Mouse (Mus musculus): ENCODE data around the gene Ezh1. TPM values are rescaled to one million over a fixed set of nuclear protein-coding genes. Genes with fewer than 3 reads are reported as not detected.

Ezh1 gene
- polyA plus RNA-seq, 1 experiment from 2014 or later, result 17.3 TPM

DNA sequence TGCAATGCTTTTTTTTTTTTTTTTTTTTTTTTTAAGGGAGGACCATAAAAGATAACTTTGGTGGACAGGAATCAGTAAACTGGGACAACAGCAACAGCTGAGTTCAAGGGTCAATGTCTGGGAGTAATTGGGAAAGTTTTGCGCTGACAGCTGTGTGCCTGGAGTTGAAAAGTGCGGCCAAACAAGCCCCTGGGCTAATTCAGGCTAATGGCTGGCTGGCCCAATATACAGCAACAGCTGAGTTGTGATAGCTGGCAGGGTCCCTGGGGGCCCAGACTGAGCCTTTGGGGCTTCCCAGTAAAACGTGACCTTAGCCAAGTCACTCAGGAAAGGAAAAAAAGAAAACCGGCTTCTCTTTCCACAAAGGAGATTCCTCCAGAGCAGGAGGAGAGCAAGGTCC, 18.8 kb upstream of the Ezh1 start:
- no peak overlapping the region; the same call in 1 of the 2 replicates for H3K9ac ChIP-seq
- no peak overlapping the region for H3K27ac ChIP-seq
- H3K4me1 ChIP-seq, result peaks cover 7% of the 10 kb centered on the region; the same call in 1 of the 2 replicates
- H3K9me3 ChIP-seq (replicated peaks), result no peaks in the 10 kb centered on the region
- H3K27me3 ChIP-seq, result peaks cover 37% of the 10 kb centered on the region
- H3K36me3 ChIP-seq, result no peaks in the 10 kb centered on the region
- 0 out of 2 replicates have a peak overlapping the region, but pooled peaks have one; percentile 84 for H3K4me2 ChIP-seq (replicated peaks)
- no peak for ATAC-seq (ENCODE audit: low FRiP score)
- H3K4me3 ChIP-seq, result no peak overlapping the region
- WGBS, result 40% methylated on average over 4 of the region's 4 CpGs

DNA sequence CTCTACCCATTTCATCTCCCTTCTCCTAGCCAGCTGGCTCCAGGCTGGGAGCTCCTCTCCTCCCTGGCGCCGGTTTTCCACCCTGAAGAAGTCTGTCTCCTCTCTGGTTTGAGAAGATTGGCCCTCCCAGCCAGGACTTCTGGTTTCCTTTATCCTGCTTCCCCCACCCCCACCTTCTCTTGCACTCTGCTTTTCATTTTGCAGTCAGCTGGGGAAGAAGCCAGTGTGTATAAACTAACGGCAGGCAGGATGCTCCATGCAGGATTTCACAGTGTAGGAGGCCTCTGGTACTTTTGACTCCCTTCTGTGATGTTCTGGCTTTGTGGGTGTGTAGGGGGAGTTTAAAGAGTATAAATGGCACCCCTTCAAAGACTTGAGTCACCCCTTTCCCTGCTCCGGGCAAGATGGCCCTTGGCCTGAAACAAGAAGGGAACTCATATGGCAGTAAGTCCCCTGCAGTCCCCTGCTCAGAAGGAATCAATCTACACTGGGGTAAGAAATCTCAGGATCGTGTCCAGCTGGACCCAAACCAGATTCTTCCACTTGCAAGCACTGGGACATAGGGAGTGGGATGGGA, 11.9 kb upstream of the Ezh1 start:
- no peaks in the 10 kb centered on the region for H3K9me3 ChIP-seq (replicated peaks)
- H3K4me1 ChIP-seq, result no peaks in the 10 kb centered on the region
- no peak overlapping the region for H3K9ac ChIP-seq
- WGBS, result 61% methylated on average over 5 of the region's 5 CpGs
- no peak overlapping the region for H3K27ac ChIP-seq
- ATAC-seq (ENCODE audit: low FRiP score), result no peak
- no peaks in the 10 kb centered on the region for H3K27me3 ChIP-seq
- H3K4me3 ChIP-seq, result no peak overlapping the region
- no peak overlapping the region for H3K4me2 ChIP-seq (replicated peaks)
- H3K36me3 ChIP-seq, result no peaks in the 10 kb centered on the region

- Histone ChIP-seq H3K36me3 (no peaks in the 10 kb centered on the region), H3K27me3 (0 out of 2 replicates have a peak, but pooled peaks cover 1% of the 10 kb centered on the region), H3K4me2 (replicated peaks) (no peak overlapping the region), H3K9ac (no peak overlapping the region), H3K4me3 (no peak overlapping the region), H3K27ac (no peak overlapping the region), H3K9me3 (replicated peaks) (no peaks in the 10 kb centered on the region), H3K4me1 (no peaks in the 10 kb centered on the region; the same call in 1 of the 2 replicates)
- WGBS, result 91% methylated on average over 5 of the region's 5 CpGs
- ATAC-seq (ENCODE audit: low FRiP score), result no peak
These were observed 10.5 kb upstream of the Ezh1 start for GRCm38 (mm10) chr11:101236782-101237181.

- Histone ChIP-seq H3K9ac (no peak overlapping the region), H3K4me2 (replicated peaks) (no peak overlapping the region), H3K27me3 (peaks cover 13% of the 10 kb centered on the region), H3K4me3 (no peak overlapping the region), H3K27ac (no peak overlapping the region), H3K4me1 (peaks cover 9% of the 10 kb centered on the region), H3K36me3 (no peaks in the 10 kb centered on the region), H3K9me3 (replicated peaks) (no peaks in the 10 kb centered on the region)
- no peak for ATAC-seq (ENCODE audit: low FRiP score)
These were observed 9.2 kb upstream of the Ezh1 start for GRCm38 (mm10) chr11:101235429-101235828.

- ATAC-seq (ENCODE audit: low FRiP score), result no peak
These were observed 7.9 kb upstream of the Ezh1 start for GRCm38 (mm10) chr11:101234124-101234523.

DNA sequence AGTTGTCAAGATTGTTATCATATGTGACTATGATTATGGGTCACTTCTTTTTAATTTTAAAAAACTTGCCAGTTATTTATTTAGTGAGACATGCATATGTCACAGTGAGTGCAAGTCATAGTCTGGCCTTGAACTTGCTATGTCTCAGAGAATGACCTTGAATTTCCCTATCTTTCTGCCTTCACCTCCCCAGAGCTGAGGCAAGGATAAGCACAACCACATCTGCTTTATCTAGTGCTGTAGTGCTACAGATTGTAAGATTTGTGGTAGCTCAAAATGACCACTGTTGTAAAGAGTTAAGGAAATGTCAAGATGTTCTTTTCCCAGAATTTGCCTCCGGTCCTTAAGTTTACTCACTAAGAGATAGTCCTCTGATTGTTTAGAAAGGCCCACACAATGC, 7.0 kb upstream of the Ezh1 start:
- ATAC-seq (ENCODE audit: low FRiP score), result no peak
- 87% methylated on average over 1 of the region's 1 CpGs for WGBS
- Histone ChIP-seq H3K4me2 (replicated peaks) (no peak overlapping the region), H3K4me1 (peaks cover 17% of the 10 kb centered on the region), H3K9ac (no peak overlapping the region), H3K27ac (no peak overlapping the region), H3K27me3 (peaks cover 16% of the 10 kb centered on the region), H3K4me3 (no peak overlapping the region), H3K9me3 (replicated peaks) (no peaks in the 10 kb centered on the region), H3K36me3 (no peaks in the 10 kb centered on the region)

More at GRCm38 (mm10) chr11:101234124-101234523, 7.9 kb upstream of the Ezh1 start:
- Histone ChIP-seq H3K27ac (no peak overlapping the region), H3K9me3 (replicated peaks) (no peaks in the 10 kb centered on the region), H3K4me1 (peaks cover 17% of the 10 kb centered on the region), H3K4me2 (replicated peaks) (no peak overlapping the region), H3K9ac (no peak overlapping the region), H3K4me3 (no peak overlapping the region), H3K27me3 (peaks cover 16% of the 10 kb centered on the region), H3K36me3 (no peaks in the 10 kb centered on the region)

GRCm38 (mm10) chr11:101232010-101232839, 6.0 kb upstream of the Ezh1 start:
- H3K27ac ChIP-seq, result peak overlapping the region; percentile 45
- ATAC-seq (ENCODE audit: low FRiP score), result no peak
- 0 out of 2 replicates have a peak overlapping the region, but pooled peaks have one; percentile 24 for H3K4me2 ChIP-seq (replicated peaks)
- H3K4me3 ChIP-seq, result no peak overlapping the region
- WGBS, result 63% methylated on average over 6 of the region's 6 CpGs
- H3K36me3 ChIP-seq, result no peaks in the 10 kb centered on the region
- peaks cover 16% of the 10 kb centered on the region for H3K27me3 ChIP-seq
- H3K9me3 ChIP-seq (replicated peaks), result no peaks in the 10 kb centered on the region
- peaks cover 17% of the 10 kb centered on the region for H3K4me1 ChIP-seq
- H3K9ac ChIP-seq, result no peak overlapping the region

- peaks cover 17% of the 10 kb centered on the region for H3K4me1 ChIP-seq
- no peak overlapping the region for H3K9ac ChIP-seq
- H3K9me3 ChIP-seq (replicated peaks), result no peaks in the 10 kb centered on the region
- no peaks in the 10 kb centered on the region for H3K36me3 ChIP-seq
- H3K27ac ChIP-seq, result peak overlapping the region; percentile 45
- 8% methylated on average over 18 of the region's 18 CpGs for WGBS
- no peak for ATAC-seq (ENCODE audit: low FRiP score)
- peaks cover 16% of the 10 kb centered on the region for H3K27me3 ChIP-seq
- H3K4me3 ChIP-seq, result no peak overlapping the region
- H3K4me2 ChIP-seq (replicated peaks), result peak overlapping the region; percentile 24
These were observed 5.0 kb upstream of the Ezh1 start for GRCm38 (mm10) chr11:101230991-101231871.

- H3K9me3 ChIP-seq (replicated peaks), result no peaks in the 10 kb centered on the region
- 14% methylated on average over 5 of the region's 5 CpGs for WGBS
- ATAC-seq (ENCODE audit: low FRiP score), result no peak
- H3K4me3 ChIP-seq, result no peak overlapping the region
- H3K4me2 ChIP-seq (replicated peaks), result peak overlapping the region; percentile 24; the same call in 1 of the 2 replicates
- H3K4me1 ChIP-seq, result peaks cover 21% of the 10 kb centered on the region
- no peak overlapping the region for H3K9ac ChIP-seq
- peak overlapping the region; percentile 45 for H3K27ac ChIP-seq
- H3K27me3 ChIP-seq, result peaks cover 16% of the 10 kb centered on the region
- H3K36me3 ChIP-seq, result no peaks in the 10 kb centered on the region
These were observed 4.3 kb upstream of the Ezh1 start for GRCm38 (mm10) chr11:101230526-101230925.

DNA sequence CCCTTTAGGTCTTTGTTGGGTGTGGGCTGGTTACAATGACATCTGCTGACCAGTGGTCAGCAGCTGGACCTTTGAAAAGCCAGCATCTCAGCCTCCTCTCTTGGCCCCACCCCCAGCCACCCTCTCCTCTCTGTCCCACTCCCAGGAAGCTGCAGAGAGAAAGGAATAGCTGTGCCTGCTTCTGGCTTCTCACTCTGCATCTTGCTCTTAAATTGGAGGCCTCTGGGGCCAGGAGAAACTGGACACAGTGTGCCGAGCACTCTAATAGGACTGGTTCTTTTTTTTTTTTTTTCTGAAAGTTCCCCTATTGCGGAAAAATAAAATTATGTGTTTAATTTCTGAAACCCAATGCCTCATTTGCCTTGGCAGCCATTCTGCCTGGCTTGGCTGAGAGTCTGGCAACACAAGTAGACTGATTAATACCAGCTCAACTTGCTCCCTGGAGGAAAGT, 3.8 kb upstream of the Ezh1 start:
- H3K4me2 ChIP-seq (replicated peaks), result no peak overlapping the region
- no peaks in the 10 kb centered on the region for H3K9me3 ChIP-seq (replicated peaks)

DNA sequence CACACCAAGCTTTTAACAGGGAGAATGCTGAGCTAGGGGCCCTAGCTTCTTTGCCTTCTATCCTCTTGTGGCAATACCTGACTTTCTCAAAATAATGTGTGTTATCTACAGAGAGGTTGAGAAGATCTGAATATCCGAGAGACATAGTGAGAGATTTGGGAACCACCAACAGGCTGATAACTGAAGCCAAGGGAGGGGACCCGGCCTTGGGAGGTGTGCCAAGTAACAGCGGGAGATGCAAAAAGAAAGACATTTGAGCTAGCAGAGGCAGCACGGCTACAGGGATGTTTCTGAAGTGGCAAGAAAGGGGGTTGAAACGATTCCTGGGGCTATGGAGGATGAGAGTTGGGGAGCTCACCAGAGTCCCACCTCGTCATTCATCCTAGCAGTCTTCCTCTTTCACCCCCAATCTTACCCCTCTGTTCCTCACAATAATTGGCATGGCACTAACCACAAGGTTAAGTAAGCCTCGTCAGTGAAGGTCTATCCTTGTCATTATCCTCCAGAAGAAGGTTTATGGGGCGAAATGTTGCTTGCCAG, 3.2 kb upstream of the Ezh1 start:
- Histone ChIP-seq H3K27me3 (peaks cover 16% of the 10 kb centered on the region), H3K4me1 (peaks cover 24% of the 10 kb centered on the region), H3K9ac (no peak overlapping the region), H3K4me2 (replicated peaks) (no peak overlapping the region), H3K4me3 (no peak overlapping the region), H3K36me3 (no peaks in the 10 kb centered on the region), H3K27ac (no peak overlapping the region), H3K9me3 (replicated peaks) (no peaks in the 10 kb centered on the region)
- WGBS, result 21% methylated on average over 8 of the region's 8 CpGs
- ATAC-seq (ENCODE audit: low FRiP score), result no peak

More for the DNA sequence above, 3.8 kb upstream of the Ezh1 start:
- H3K4me3 ChIP-seq, result no peak overlapping the region
- no peaks in the 10 kb centered on the region for H3K36me3 ChIP-seq
- WGBS, result 31% methylated on average over 2 of the region's 2 CpGs
- H3K27me3 ChIP-seq, result peaks cover 16% of the 10 kb centered on the region
- H3K9ac ChIP-seq, result no peak overlapping the region
- peak overlapping the region; percentile 55; the same call in 1 of the 2 replicates for H3K27ac ChIP-seq
- ATAC-seq (ENCODE audit: low FRiP score), result no peak
- peaks cover 24% of the 10 kb centered on the region for H3K4me1 ChIP-seq

All from hindbrain, embryonic 12.5 days (tissue).